Mouse (Mus musculus): ENCODE measurements around the gene N4bp3.
"Not testable (repeated sequence)": the region's sequence is repeated elsewhere in the genome, so short reads cannot be mapped to it uniquely, and the experiment has no call there.

The N4bp3 gene

DNA sequence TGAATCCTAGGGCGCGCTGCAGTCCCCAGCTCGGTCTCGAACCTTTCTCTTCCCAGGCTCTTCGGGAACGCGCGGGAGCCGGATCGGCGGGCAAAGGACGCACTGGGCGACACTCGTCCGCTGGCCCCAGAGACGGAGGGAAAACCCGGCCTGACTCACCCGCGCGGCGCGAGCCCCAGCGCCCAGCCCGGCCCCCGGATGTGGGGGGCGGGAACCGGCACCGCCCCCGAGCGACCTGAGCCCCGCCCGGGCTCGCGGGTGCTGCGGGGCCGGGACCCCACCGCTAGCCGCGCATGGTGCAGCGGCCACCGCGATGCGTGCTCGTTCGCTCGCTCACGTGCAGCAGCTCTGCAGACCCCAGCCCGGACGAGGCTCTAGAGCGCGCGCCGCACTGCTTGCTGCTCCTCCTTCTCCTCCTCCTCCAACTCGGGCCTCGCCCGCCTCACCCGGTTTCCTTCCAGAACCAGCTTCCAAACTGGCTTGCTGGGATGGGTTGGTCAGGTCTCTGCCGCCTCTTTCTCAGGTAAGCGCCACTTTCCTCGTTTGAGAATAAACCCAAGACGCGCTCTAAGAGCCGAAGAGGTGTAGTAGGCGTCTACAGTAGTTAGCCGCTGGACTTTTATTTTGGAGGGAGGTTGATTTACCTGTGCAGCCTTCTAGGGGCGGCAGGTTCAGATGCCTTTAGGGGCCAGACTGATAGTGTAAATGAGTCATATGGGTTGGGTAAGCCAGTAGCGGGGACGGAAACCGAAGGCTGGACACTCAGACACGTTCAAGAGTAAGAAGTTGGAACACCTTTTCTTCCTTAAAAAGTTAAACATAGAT is at the start of gene N4bp3, which contains the start of gene D930048N14Rik:
Gene N4bp3 (minus strand): TSS at position 152 of the 825 bp plus-strand sequence.
Gene D930048N14Rik (plus strand): TSS at position 264 of the 825 bp plus-strand sequence.
- peak; percentile 49 to 68 for DNase-seq

- DNase-seq = no peak
Measured at GRCm38 (mm10) chr11:51694984-51695383, 44.3 kb upstream of the N4bp3 start.

GRCm38 (mm10) chr11:51690597-51690996 is 40.0 kb upstream of the N4bp3 start:
- not testable (repeated sequence) for DNase-seq

GRCm38 (mm10) chr11:51689343-51689742 is 38.7 kb upstream of the N4bp3 start:
- DNase-seq = peak in 1 of 2 experiments; percentile 15

GRCm38 (mm10) chr11:51688330-51689328 is 38.0 kb upstream of the N4bp3 start, which contains the start of gene 0610009B22Rik:
TSS of gene 0610009B22Rik (minus strand) at chr11:51688874.
- peak; percentile 100 for DNase-seq

DNA sequence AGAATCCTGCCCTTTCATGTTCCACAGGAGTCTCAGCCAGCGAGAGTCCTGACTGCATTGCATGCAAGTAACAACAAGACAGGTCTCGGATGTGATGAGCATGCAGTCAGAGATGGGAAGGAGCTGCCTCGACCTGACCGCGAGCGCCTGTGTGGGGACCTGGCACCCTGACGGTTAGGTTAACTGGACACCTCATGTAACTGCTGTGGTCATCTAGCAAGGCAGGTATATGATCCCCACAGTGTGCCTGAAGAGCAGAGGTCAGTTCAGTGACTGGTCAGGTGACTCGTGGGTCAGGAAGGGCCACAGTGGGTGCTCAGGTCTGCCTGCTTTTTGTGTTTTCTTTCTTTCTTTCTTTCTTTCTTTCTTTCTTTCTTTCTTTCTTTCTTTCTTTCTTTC is 31.3 kb upstream of the N4bp3 start:
- no peak for DNase-seq

- peak; percentile 84 to 92 for DNase-seq
Measured at GRCm38 (mm10) chr11:51681324-51681975, 30.8 kb upstream of the N4bp3 start.

DNA sequence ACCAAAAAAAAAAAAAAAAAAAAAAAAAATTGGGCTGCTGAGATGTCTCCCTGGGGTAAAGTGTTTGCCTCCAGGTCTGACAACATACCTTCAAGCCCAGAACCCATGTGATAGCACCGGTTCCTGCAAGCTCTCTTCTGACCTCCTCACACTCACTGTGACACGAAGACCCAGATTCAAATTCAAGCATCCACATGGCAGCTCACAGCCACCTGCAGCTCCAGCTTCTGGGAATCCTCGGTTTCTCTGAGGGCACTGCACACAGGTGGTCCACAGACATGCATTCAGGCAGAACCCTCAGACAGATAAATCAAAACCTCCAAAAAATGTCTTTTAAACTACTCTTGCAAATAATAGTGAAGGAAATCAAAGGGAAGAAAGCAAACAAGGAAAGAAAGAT is 28.8 kb upstream of the N4bp3 start:
- no peak for DNase-seq

GRCm38 (mm10) chr11:51677737-51678418 is 27.2 kb upstream of the N4bp3 start:
- DNase-seq = no peak

GRCm38 (mm10) chr11:51675386-51675785 is 24.7 kb upstream of the N4bp3 start:
- DNase-seq = no peak

- DNase-seq = peak in 1 of 2 experiments; percentile 9
Measured at GRCm38 (mm10) chr11:51673291-51673690, 22.6 kb upstream of the N4bp3 start.

DNA sequence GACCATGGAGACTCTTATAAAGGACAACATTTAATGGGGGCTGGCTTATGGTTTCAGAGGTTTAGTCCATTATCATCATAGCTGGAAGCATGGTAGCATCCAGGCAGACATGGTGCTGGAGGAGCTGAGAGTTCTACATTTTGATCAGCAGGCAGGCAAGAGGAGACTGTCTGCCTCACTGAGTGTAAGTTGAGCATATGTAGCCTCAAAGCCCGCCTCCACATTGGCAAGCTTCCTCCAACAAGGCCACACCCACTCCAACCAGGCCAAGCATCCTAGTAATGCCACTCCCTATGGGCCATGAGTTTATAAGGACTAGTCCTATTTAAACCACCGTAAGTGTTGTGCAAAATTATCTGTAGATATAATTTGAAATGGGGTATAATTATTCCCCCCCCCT is 20.7 kb upstream of the N4bp3 start:
- no peak for DNase-seq

GRCm38 (mm10) chr11:51670846-51671245 is 20.2 kb upstream of the N4bp3 start:
- no peak for DNase-seq

GRCm38 (mm10) chr11:51664747-51665146 is 14.1 kb upstream of the N4bp3 start:
- not testable (repeated sequence) for DNase-seq

DNA sequence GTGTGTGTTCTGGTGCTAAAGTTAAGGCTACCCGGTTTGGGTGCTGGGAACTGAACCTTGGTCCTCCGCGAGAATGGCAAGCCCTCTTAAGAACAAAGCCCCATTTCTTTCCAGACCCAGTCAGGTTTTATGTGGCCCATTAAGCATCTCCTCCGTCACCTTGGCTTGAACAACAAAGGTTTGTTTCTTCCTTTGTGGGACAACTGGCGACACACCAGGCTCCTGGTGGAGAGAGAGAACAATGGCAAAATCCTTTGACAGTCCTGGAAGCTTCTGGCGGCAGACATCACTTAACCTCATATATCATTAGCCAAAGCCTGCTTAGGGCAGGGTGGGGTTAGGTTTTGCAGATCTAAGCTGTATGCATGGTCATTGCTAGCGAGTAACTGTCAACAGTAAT is 12.0 kb upstream of the N4bp3 start:
- no peak for DNase-seq

- DNase-seq = no peak
Measured at GRCm38 (mm10) chr11:51661867-51662365, 11.3 kb upstream of the N4bp3 start.

DNA sequence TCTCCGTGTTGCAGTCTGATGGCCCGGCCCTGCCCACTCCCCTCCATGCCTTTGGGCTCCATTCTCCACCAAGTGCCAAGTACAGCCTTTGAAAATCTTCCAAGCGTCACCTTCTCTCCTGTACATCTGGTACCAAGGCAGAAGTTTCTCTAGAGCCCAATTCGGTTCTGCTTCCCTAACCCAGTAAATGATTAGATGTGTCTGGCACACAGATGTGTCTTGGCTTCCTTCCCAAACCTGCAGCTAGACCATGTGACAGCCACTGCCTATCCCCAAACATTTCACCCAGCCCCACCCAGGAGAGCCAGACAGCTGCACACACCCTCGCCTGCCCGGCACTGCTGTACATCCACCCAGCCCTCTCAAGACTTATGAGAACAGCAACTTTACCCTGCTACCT is 8.1 kb upstream of the N4bp3 start:
- DNase-seq = no peak

GRCm38 (mm10) chr11:51658291-51658690 is 7.6 kb upstream of the N4bp3 start:
- no peak for DNase-seq

- no peak for DNase-seq
Measured at GRCm38 (mm10) chr11:51656798-51657521, 6.3 kb upstream of the N4bp3 start.

GRCm38 (mm10) chr11:51654891-51655290 is 4.2 kb upstream of the N4bp3 start:
- no peak for DNase-seq

DNA sequence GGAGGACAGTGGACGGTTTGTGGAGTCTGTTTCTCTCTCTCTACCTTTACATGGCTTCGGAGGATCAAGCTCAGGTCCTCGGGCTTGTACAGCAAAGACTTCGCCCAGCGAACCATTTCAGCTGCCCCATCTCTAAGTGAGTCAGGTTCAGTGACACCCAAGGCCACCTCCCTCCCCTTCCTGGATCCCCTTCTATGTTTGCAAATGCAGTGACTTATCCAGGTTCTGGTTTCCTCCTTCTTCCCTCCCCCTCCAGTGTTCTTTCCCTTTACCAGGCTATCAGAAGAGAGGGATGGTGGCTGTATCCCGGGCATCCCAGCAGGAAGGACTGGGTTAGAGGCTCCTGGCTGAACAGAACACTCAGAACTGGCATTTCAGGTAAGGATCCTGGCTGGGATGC is 3.1 kb upstream of the N4bp3 start:
- no peak for DNase-seq
